Mouse (Mus musculus) MEL (cell line): ENCODE measurements around the gene Gm28047.

ENCODE experiments used
- CTCF ChIP-seq, 3 experiments: IDR thresholded peaks in 2 of 3; conservative IDR thresholded peaks in 1 of 3; 2 replicates each; pipeline ENCODE4 v1.5.1; 2011 to 2012; ENCODE audit warnings: low read length in 3 of 3, low read depth in 2 of 3, mild to moderate bottlenecking in 2 of 3, improper control_type of control experiment in 1 of 3, inconsistent platforms in 1 of 3, mixed read lengths in 1 of 3, moderate library complexity in 1 of 3; ENCODE audit not compliant: control insufficient read depth in 1 of 3, insufficient read depth in 1 of 3, poor library complexity in 1 of 3, severe bottlenecking in 1 of 3
- ELF1 ChIP-seq: IDR thresholded peaks from 2 replicates; pipeline ENCODE4 v1.6.1; 2014; ENCODE audit warnings: low read depth, mild to moderate bottlenecking, inconsistent platforms, low read length, improper control_type of control experiment, moderate library complexity
- GABPA ChIP-seq: IDR thresholded peaks from 2 replicates; pipeline ENCODE4 v1.6.1; 2012; ENCODE audit warnings: low read depth, mild to moderate bottlenecking, inconsistent platforms, low read length, improper control_type of control experiment, moderate library complexity
- GATA1 ChIP-seq: IDR thresholded peaks from 2 replicates; pipeline ENCODE4 v1.6.1; 2011; ENCODE audit warnings: low read depth, low read length, improper control_type of control experiment
- MEF2A ChIP-seq: IDR thresholded peaks from 2 replicates; pipeline ENCODE4 v1.6.1; 2014; ENCODE audit warnings: low read depth, mild to moderate bottlenecking, inconsistent platforms, low read length, improper control_type of control experiment; ENCODE audit not compliant: poor library complexity, insufficient replicate concordance, severe bottlenecking; ENCODE audit errors: extremely low read depth

DNA sequence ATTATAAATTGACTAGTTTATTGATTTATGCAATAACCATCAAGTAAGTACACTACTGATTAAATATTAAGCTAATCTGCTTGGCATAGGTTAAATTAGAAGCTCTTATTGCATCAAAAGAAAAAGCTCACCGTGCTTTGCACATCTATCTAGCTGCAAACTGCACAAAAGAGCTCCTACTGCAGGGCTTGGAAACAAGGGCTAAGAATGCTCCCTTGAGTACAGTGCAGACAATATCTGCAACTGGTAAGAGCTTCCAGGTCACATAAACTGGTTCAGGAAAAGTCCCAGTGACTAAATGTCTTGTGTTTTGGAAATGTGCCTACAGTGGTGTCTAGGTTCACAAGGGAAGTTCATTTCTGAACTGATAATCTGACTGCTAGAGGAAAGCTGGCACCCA is 62.4 kb downstream of the Gm28047 start:
- TF ChIP-seq GABPA: no peak
- TF ChIP-seq CTCF (IDR thresholded peaks at IDR 0.05 in 2 of 3, conservative IDR thresholded peaks at IDR 0.05 in 1 of 3; ENCODE audit: control insufficient read depth in 1 of 3, insufficient read depth in 1 of 3, low read depth in 2 of 3, low read length in 3 of 3, poor library complexity in 1 of 3, severe bottlenecking in 1 of 3): no peak
- no peak for TF ChIP-seq GATA1
- no peak for TF ChIP-seq ELF1
- TF ChIP-seq MEF2A: no peak
